Mouse (Mus musculus) heart, postnatal 0 days (tissue): ENCODE measurements around the gene Insl3. TPM values are rescaled to one million over a fixed set of nuclear protein-coding genes. Genes with fewer than 3 reads are reported as not detected.
"Not testable (repeated sequence)": the region's sequence is repeated elsewhere in the genome, so short reads cannot be mapped to it uniquely, and the experiment has no call there.

Experiments used
- ATAC-seq: fragments of 200-750 bp; cut with Nextera tagmentation; 2 replicates; pipeline ENCODE4 v1.8.0; 2017; ENCODE audit warnings: low read depth, moderate number of reproducible peaks, moderate library complexity; ENCODE audit not compliant: insufficient read depth
- DNase-seq: peaks from one replicate; pipeline ENCODE4 v3.0.0-alpha.2; 2016; ENCODE audit warnings: low spot score
- H3K27ac ChIP-seq: fragments of 300-500 bp; sonication (generic); 2 replicates; pipeline ENCODE4 v1.5.1; 2014; ENCODE audit warnings: low read depth, mild to moderate bottlenecking
- H3K27me3 ChIP-seq: fragments of 300-500 bp; sonication (generic); 2 replicates; pipeline ENCODE4 v1.6.1; 2014; ENCODE audit warnings: low read length, mixed read lengths; ENCODE audit not compliant: control insufficient read depth, insufficient read depth
- H3K36me3 ChIP-seq: fragments of 300-500 bp; sonication (generic); replicated peaks from 2 replicates; pipeline ENCODE4 v1.6.1; 2014; ENCODE audit warnings: low read length, mixed read lengths; ENCODE audit not compliant: control insufficient read depth, insufficient read depth
- H3K4me1 ChIP-seq: fragments of 300-500 bp; sonication (generic); 2 replicates; pipeline ENCODE4 v1.6.1; 2014; ENCODE audit warnings: antibody characterized with exemption; ENCODE audit not compliant: control insufficient read depth, insufficient read depth
- H3K4me2 ChIP-seq: fragments of 300-500 bp; sonication (generic); 2 replicates; pipeline ENCODE4 v1.6.1; 2014; ENCODE audit warnings: low read depth, mild to moderate bottlenecking, low read length, moderate library complexity
- H3K4me3 ChIP-seq: fragments of 300-500 bp; sonication (generic); 2 replicates; pipeline ENCODE4 v1.5.1; 2014; ENCODE audit warnings: low read depth, low read length
- H3K9ac ChIP-seq: fragments of 300-500 bp; sonication (generic); replicated peaks from 2 replicates; pipeline ENCODE4 v1.6.1; 2014; ENCODE audit warnings: low read depth, low read length, mixed read lengths
- H3K9me3 ChIP-seq: fragments of 300-500 bp; sonication (generic); replicated peaks from 2 replicates; pipeline ENCODE4 v1.6.1; 2016; ENCODE audit warnings: low read length; ENCODE audit not compliant: control insufficient read depth
- CTCF ChIP-seq: IDR thresholded peaks from 2 replicates; pipeline ENCODE4 v1.5.1; 2016; ENCODE audit warnings: antibody characterized with exemption, control low read depth, low read depth
- EP300 ChIP-seq: IDR thresholded peaks from 2 replicates; pipeline ENCODE4 v1.6.1; 2016; ENCODE audit warnings: antibody characterized with exemption, low read depth
- WGBS: fragments of 180-500 bp; shearing (Covaris S2); extraction: QIAGEN DNeasy Blood & Tissue Kit; methylation state at CpG from one replicate; pipeline ENCODE4 v1.1.7; 2014; 5-methylcytosine and 5-hydroxymethylcytosine counted together
- polyA plus RNA-seq: library from polyadenylated mRNA; unstranded; fragments of >200 nt; fragmentation: Nextera tagmentation; extraction: Ambion mirVana; gene quantifications from 2 replicates; pipeline ENCODE4 v1.2.1, GENCODE M21; 2015
- total RNA-seq: library from RNA; depleted of rRNA; stranded (reverse); fragments of >200 nt; gene quantifications from 2 replicates; pipeline ENCODE4 v1.2.3, GENCODE M21; 2014; ENCODE audit warnings: low replicate concordance

The Insl3 gene
- total and polyA plus RNA-seq, 2 experiments from 2014 or later, result 1.5 TPM; not detected in 1

GRCm38 (mm10) chr8:71693166-71694041 is 4.4 kb downstream of the Insl3 start:
- Histone ChIP-seq H3K36me3 (no peaks in the 10 kb centered on the region), H3K9me3 (no peaks in the 10 kb centered on the region), H3K9ac (no peak overlapping the region), H3K4me1 (0 out of 2 replicates have a peak, but pooled peaks cover 5% of the 10 kb centered on the region), H3K4me2 (no peak overlapping the region), H3K27me3 (peaks cover 67% of the 10 kb centered on the region), H3K4me3 (peak overlapping the region; percentile 5; the same call in 1 of the 2 replicates), H3K27ac (no peak overlapping the region)
- TF ChIP-seq EP300 (no peak), CTCF (no peak)
- ATAC-seq (peak; percentile 16; the same call in 1 of the 2 replicates), DNase-seq (no peak)
- 17% methylated on average over 67 of the region's 68 CpGs for WGBS

GRCm38 (mm10) chr8:71695456-71695855 is 6.4 kb downstream of the Insl3 start:
- ATAC-seq, H3K9ac ChIP-seq, H3K36me3 ChIP-seq, H3K4me1 ChIP-seq, H3K4me3 ChIP-seq, H3K27ac ChIP-seq, DNase-seq, H3K4me2 ChIP-seq, H3K9me3 ChIP-seq: not testable (repeated sequence)
- 68% methylated on average over 12 of the region's 12 CpGs for WGBS
- H3K27me3 ChIP-seq, result peaks cover 61% of the 10 kb centered on the region

- no peaks in the 10 kb centered on the region for H3K9me3 ChIP-seq
- peak overlapping the region; percentile 37; the same call in 1 of the 2 replicates for H3K9ac ChIP-seq
- 8% methylated on average over 29 of the region's 29 CpGs for WGBS
- ATAC-seq (peak; percentile 47; the same call in 1 of the 2 replicates), DNase-seq (no peak)
- peak overlapping the region; percentile 67 for H3K4me2 ChIP-seq
- peaks cover 47% of the 10 kb centered on the region for H3K27me3 ChIP-seq
- TF ChIP-seq EP300, result no peak
- no peak for TF ChIP-seq CTCF
- H3K27ac ChIP-seq, result peak overlapping the region; percentile 40; the same call in 1 of the 2 replicates
- peak overlapping the region; percentile 51 for H3K4me3 ChIP-seq
- H3K36me3 ChIP-seq, result no peaks in the 10 kb centered on the region
- H3K4me1 ChIP-seq, result no peaks in the 10 kb centered on the region
Observed at GRCm38 (mm10) chr8:71700493-71701269, 11.7 kb downstream of the Insl3 start.

- Histone ChIP-seq H3K9me3 (no peaks in the 10 kb centered on the region), H3K4me2 (peak within 1 kb of the TSS; percentile 67), H3K4me1 (no peaks in the 10 kb centered on the region), H3K9ac (peak within 1 kb of the TSS; percentile 37; the same call in 1 of the 2 replicates), H3K4me3 (peak within 1 kb of the TSS; percentile 51), H3K27me3 (peaks cover 47% of the 10 kb centered on the region), H3K36me3 (no peaks in the 10 kb centered on the region), H3K27ac (peak within 1 kb of the TSS; percentile 40; the same call in 1 of the 2 replicates)
- WGBS, result 15% methylated on average over 33 of the region's 34 CpGs
- no peak for TF ChIP-seq EP300
- no peak for TF ChIP-seq CTCF
- DNase-seq (no peak), ATAC-seq (peak; percentile 21; the same call in 1 of the 2 replicates)
Observed at GRCm38 (mm10) chr8:71701414-71702086, 12.5 kb downstream of the Insl3 start, which contains the start of gene B3gnt3. TSS of gene B3gnt3 (minus strand) at chr8:71701789.

- DNase-seq (no peak), ATAC-seq (peak; percentile 24; the same call in 1 of the 2 replicates)
- Histone ChIP-seq H3K9ac (no peak overlapping the region), H3K27ac (no peak overlapping the region), H3K27me3 (peaks cover 48% of the 10 kb centered on the region), H3K4me2 (peak overlapping the region; percentile 67; the same call in 1 of the 2 replicates), H3K9me3 (no peaks in the 10 kb centered on the region), H3K36me3 (no peaks in the 10 kb centered on the region), H3K4me3 (0 out of 2 replicates have a peak overlapping the region, but pooled peaks have one; percentile 51), H3K4me1 (no peaks in the 10 kb centered on the region)
- no peak for TF ChIP-seq EP300
- no peak for TF ChIP-seq CTCF
- WGBS, result 35% methylated on average over 4 of the region's 4 CpGs
Observed at GRCm38 (mm10) chr8:71702087-71702432, 13.0 kb downstream of the Insl3 start.
